Comparison of ENCODE assay signal across 22 mouse cellular contexts in the genomic region with DNA sequence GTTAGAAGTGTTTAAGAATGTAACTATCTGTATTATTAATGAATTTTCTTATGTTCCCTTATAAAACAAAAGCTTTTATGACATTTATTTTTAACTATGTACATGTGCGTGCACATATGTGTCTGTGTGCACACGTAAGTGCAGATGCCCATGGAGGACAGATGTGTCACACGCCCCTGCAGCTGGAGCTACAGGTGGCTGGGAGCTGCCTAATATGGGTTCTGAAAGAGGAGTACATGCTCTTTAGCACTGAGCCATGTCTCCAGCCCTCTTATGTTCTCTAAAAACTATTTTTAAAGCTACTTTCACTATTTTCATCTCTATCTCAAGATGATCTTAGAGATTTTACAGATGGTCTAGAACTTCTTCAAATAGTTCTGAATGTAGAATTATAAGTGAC. TPM values are rescaled to one million over a fixed set of nuclear protein-coding genes. Genes with fewer than 3 reads are reported as not detected.
DNase-seq lines count a peak whose midpoint lies in the region; ATAC-seq and TF ChIP-seq lines count a peak whose summit lies in the region.
"Had no signal": no experiment of that assay in that cellular context is flagged by ENCODE, and none has a peak within 500 bp of the region (broad histone marks: within the 10 kb centered on the region; RNA-seq: fewer than 3 reads in every experiment).

No protein-coding gene starts in this region.

- H3K9ac ChIP-seq in CH12.LX (ENCODE audit: insufficient read depth, low read depth): no peak overlapping the region
- H3K9ac ChIP-seq in kidney, embryonic 14.5 days (ENCODE audit: low read depth, low read length): no peak overlapping the region

- no peak for TF ChIP-seq RAD21 in CH12.LX (IDR thresholded peaks at IDR 0.05; ENCODE audit: low read depth, low read length)

- TF ChIP-seq CTCF in CH12.LX (conservative IDR thresholded peaks at IDR 0.05 in 1 of 2, IDR thresholded peaks at IDR 0.05 in 1 of 2; ENCODE audit: low read depth in 2 of 2, low read length in 2 of 2): no peak

- H3K27ac ChIP-seq in CH12.LX (ENCODE audit: insufficient read depth, low read depth): no peak overlapping the region
- H3K27ac ChIP-seq in kidney, embryonic 14.5 days (ENCODE audit: low read depth, low read length): no peak overlapping the region

- peak; percentile 87 for DNase-seq in A20 (ENCODE audit: low read depth, low spot score)
- peak; percentile 57 for DNase-seq in CH12.LX (ENCODE audit: extremely low read depth)
- DNase-seq in splenic B cell, adult 2 months (ENCODE audit: low read depth, low spot score): peak; percentile 40
- no peak for DNase-seq in thymus, postnatal 4 days
- DNase-seq in cerebellum, adult 18-20 months: no peak
- DNase-seq: adrenal gland, adult 2 months; adrenal gland, adult 8-10 months; adrenal gland, postnatal 10 days; adrenal gland, postnatal 14 days; adrenal gland, postnatal 25 days; adrenal gland, postnatal 36 days; B cell, adult 2 months; cerebellum, adult 11 months; cerebellum, adult 11-12 months; cerebellum, adult 2 months; cerebellum, adult 8-10 months; cerebellum, adult 9-10 months had no signal

- peaks cover 0 to 85% of the 10 kb centered on the region in 2 experiments; a peak in 2 of 4 replicates for H3K4me1 ChIP-seq in CH12.LX (ENCODE audit: control insufficient read depth in 1 of 2, insufficient read depth in 2 of 2)
- H3K4me1 ChIP-seq in kidney, embryonic 14.5 days (ENCODE audit: control insufficient read depth, insufficient read depth, low read length): no peaks in the 10 kb centered on the region

- dilution Hi-C loops in CH12.LX (cut with MboI; ENCODE audit: extremely low pct_ligation_motif_present, extremely low pct_unique_long_range_greater_than_20kb, low sequenced_read_pairs): no loop called here

- H3K4me2 ChIP-seq in CH12.LX (ENCODE audit: insufficient read depth, low read depth, poor library complexity, severe bottlenecking): no peak overlapping the region
- no peak overlapping the region for H3K4me2 ChIP-seq in kidney, embryonic 14.5 days (replicated peaks; ENCODE audit: low read depth, low read length)

- in situ Hi-C loops in CH12.LX (cut with MboI; ENCODE audit: low pct_ligation_motif_present, low pct_unique_long_range_greater_than_20kb, low sequenced_read_pairs): no loop called here

- H3K4me3 ChIP-seq in CH12.LX (replicated peaks in 1 of 3; ENCODE audit: low read depth in 2 of 3, low read length in 2 of 3, poor library complexity in 1 of 3): no peak overlapping the region
- no peak overlapping the region for H3K4me3 ChIP-seq in kidney, embryonic 14.5 days (ENCODE audit: low read length)

- TF ChIP-seq EP300 in CH12.LX (IDR thresholded peaks at IDR 0.05; ENCODE audit: low read length): peak; percentile 66

- H3K9me3 ChIP-seq in CH12.LX (replicated peaks; ENCODE audit: low read length): no peaks in the 10 kb centered on the region
- H3K9me3 ChIP-seq in kidney, embryonic 14.5 days (ENCODE audit: control insufficient read depth, low read length): no peaks in the 10 kb centered on the region
- H3K9me3 ChIP-seq: G1E had no signal

- peaks cover 5 to 24% of the 10 kb centered on the region in 2 experiments for H3K36me3 ChIP-seq in CH12.LX (replicated peaks in 1 of 2; ENCODE audit: control insufficient read depth in 1 of 2, insufficient read depth in 1 of 2, low read length in 1 of 2)
- H3K36me3 ChIP-seq in splenic B cell, adult 2 months (ENCODE audit: control insufficient read depth, insufficient read depth, low read length, poor library complexity, severe bottlenecking): no peaks in the 10 kb centered on the region
- no peaks in the 10 kb centered on the region for H3K36me3 ChIP-seq in kidney, embryonic 14.5 days (ENCODE audit: control insufficient read depth, insufficient read depth, low read length)

- H3K27me3 ChIP-seq in CH12.LX (replicated peaks): no peaks in the 10 kb centered on the region
- no peaks in the 10 kb centered on the region for H3K27me3 ChIP-seq in splenic B cell, adult 2 months (ENCODE audit: control insufficient read depth, insufficient read depth, low read length, poor library complexity, severe bottlenecking)
- no peaks in the 10 kb centered on the region for H3K27me3 ChIP-seq in kidney, embryonic 14.5 days (ENCODE audit: control insufficient read depth, insufficient read depth, low read length)
- H3K27me3 ChIP-seq: Patski had no signal

- H3K79me2 ChIP-seq in CH12.LX (replicated peaks; ENCODE audit: control insufficient read depth, extremely low read depth, insufficient read depth, poor library complexity, severe bottlenecking): peaks cover 21% of the 10 kb centered on the region

- TF ChIP-seq POLR2A in CH12.LX (IDR thresholded peaks at IDR 0.05; ENCODE audit: low read depth, low read length): no peak

- ATAC-seq in kidney, embryonic 14.5 days (ENCODE audit: low FRiP score, low TSS enrichment): no peak
- ATAC-seq: activated CD4-positive, CD25-positive, alpha-beta regulatory T cell, adult 4 months; CD4-positive, CD25-positive, alpha-beta regulatory T cell, adult 4 months; Patski had no signal

- 98% methylated on average over 3 of the region's 3 CpGs for WGBS in kidney, embryonic 14.5 days

TF ChIP-seq in CH12.LX, 34 proteins besides CTCF, POLR2A, EP300 and RAD21:
- TF ChIP-seq JUND (conservative IDR thresholded peaks at IDR 0.05; ENCODE audit: low read depth, low read length) (no peak), HCFC1 (IDR thresholded peaks at IDR 0.05; ENCODE audit: low read depth, low read length) (no peak), MAFK (IDR thresholded peaks at IDR 0.05; ENCODE audit: insufficient replicate concordance, low read length) (no peak), MAX (IDR thresholded peaks at IDR 0.05; ENCODE audit: low read length) (no peak), NELFE (IDR thresholded peaks at IDR 0.05; ENCODE audit: low read depth, low read length) (no peak), IRF4 (IDR thresholded peaks at IDR 0.05; ENCODE audit: low read depth, low read length) (peak; percentile 11; the same call in 1 of the 2 replicates), ZMIZ1 (IDR thresholded peaks at IDR 0.05; ENCODE audit: low read depth, low read length) (no peak), ZC3H11A (IDR thresholded peaks at IDR 0.05; ENCODE audit: low read depth, low read length) (no peak), ELF1 (IDR thresholded peaks at IDR 0.05; ENCODE audit: low read depth, low read length) (no peak), UBTF (IDR thresholded peaks at IDR 0.05; ENCODE audit: low read depth, low read length) (no peak), MXI1 (IDR thresholded peaks at IDR 0.05; ENCODE audit: low read depth, low read length) (0 out of 2 replicates have a peak, but pooled peaks have one; percentile 24), PAX5 (IDR thresholded peaks at IDR 0.05; ENCODE audit: low read length) (no peak), CHD2 (IDR thresholded peaks at IDR 0.05; ENCODE audit: low read length) (no peak), USF1 (IDR thresholded peaks at IDR 0.05; ENCODE audit: low read depth, low read length) (no peak), MAZ (IDR thresholded peaks at IDR 0.05; ENCODE audit: low read depth, low read length) (no peak), KAT2A (IDR thresholded peaks at IDR 0.05; ENCODE audit: insufficient replicate concordance, low read length) (no peak), TCF12 (IDR thresholded peaks at IDR 0.05; ENCODE audit: low read depth, low read length) (peak; percentile 91), NRF1 (IDR thresholded peaks at IDR 0.05; ENCODE audit: low read depth, low read length) (no peak), BHLHE40 (IDR thresholded peaks at IDR 0.05; ENCODE audit: low read depth, low read length) (peak; percentile 63), SMC3 (IDR thresholded peaks at IDR 0.05; ENCODE audit: low read depth, low read length) (no peak), ETS1 (conservative IDR thresholded peaks at IDR 0.05; ENCODE audit: low read depth, low read length) (peak; percentile 70), ZNF384 (IDR thresholded peaks at IDR 0.05; ENCODE audit: low read depth, low read length) (no peak), JUN (IDR thresholded peaks at IDR 0.05; ENCODE audit: insufficient read depth, low read depth, low read length) (no peak), SIN3A (IDR thresholded peaks at IDR 0.05; ENCODE audit: low read length) (peak; percentile 42; the same call in 1 of the 2 replicates), MYC (IDR thresholded peaks at IDR 0.05; ENCODE audit: low read depth, low read length) (peak; percentile 66; the same call in 1 of the 2 replicates), POLR2AphosphoS2 (IDR thresholded peaks at IDR 0.05; ENCODE audit: low read depth, low read length) (no peak), RCOR1 (conservative IDR thresholded peaks at IDR 0.05; ENCODE audit: low read depth, low read length) (no peak), USF2 (conservative IDR thresholded peaks at IDR 0.05; ENCODE audit: low read depth, low read length) (no peak), MEF2A (IDR thresholded peaks at IDR 0.05; ENCODE audit: borderline replicate concordance, low read depth, low read length) (peak; percentile 83), CHD1 (IDR thresholded peaks at IDR 0.05; ENCODE audit: low read depth, low read length) (no peak), TBP (conservative IDR thresholded peaks at IDR 0.05; ENCODE audit: low read depth, low read length) (no peak), E2F4 (IDR thresholded peaks at IDR 0.05; ENCODE audit: insufficient replicate concordance, low read depth, low read length) (no peak)

RNA-seq across cellular contexts. Expression of a gene that starts 21.3 kb away (rescaled TPM):
- total RNA-seq in CH12.LX (2012; rRNA removed) (59.2 and 60.4 TPM in 2 replicates), CH12.LX (2014; rRNA removed) (201 and 203 TPM in 2 replicates)
- polyA plus RNA-seq in CH12.LX (2012; ENCODE audit: insufficient read length, low read depth): 85.3 and 99.7 TPM in 2 replicates
- 67.0 and 79.4 TPM in 2 replicates for polyA plus RNA-seq in kidney, embryonic 14.5 days (2014; fragmentation: Nextera tagmentation; extraction: Ambion mirVana)

RNA-seq across cellular contexts. Expression of a gene that starts 21.5 kb away (rescaled TPM):
- total RNA-seq in CH12.LX (2012; rRNA removed) (6.4 and 6.9 TPM in 2 replicates), CH12.LX (2014; rRNA removed) (4.2 and 5.7 TPM in 2 replicates)
- polyA plus RNA-seq in CH12.LX (2012; ENCODE audit: insufficient read length, low read depth): 4.8 and 5.1 TPM in 2 replicates
- polyA plus RNA-seq in kidney, embryonic 14.5 days (2014; fragmentation: Nextera tagmentation; extraction: Ambion mirVana): 7.8 and 11.6 TPM in 2 replicates

Comparison
In these comparisons a context has a peak if more than half of its experiments do, and no peak if none do; other contexts are left out.
1. DNase-seq: peak in A20 (single experiment), CH12.LX (single experiment) and splenic B cell, adult 2 months (single experiment); none in thymus, postnatal 4 days (single experiment) and cerebellum, adult 18-20 months (0 of 2).